ENCODE assay signal across 15 mouse cellular contexts in the genomic region with DNA sequence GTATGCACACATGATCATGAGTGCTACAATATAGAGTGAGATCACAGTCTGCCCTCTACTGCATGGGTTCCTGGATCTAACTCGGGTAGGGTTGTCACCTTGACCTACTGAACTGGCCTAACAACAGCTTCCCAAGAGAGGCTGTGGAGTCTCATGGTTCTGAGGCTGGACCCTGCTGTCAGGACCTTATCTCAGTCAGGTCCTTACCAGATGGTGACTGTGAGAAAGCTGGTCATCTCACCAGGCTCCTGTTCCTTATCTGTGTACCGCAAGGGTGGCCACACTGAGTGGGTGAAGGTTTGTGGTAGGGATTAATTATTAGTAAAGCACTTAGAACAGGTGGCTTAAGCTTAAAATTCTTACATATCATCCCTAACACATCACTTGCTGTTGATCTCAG. TPM values are rescaled to one million over a fixed set of nuclear protein-coding genes. Genes with fewer than 3 reads are reported as not detected.
DNase-seq lines count a peak whose midpoint lies in the region; ATAC-seq and TF ChIP-seq lines count a peak whose summit lies in the region.
"Had no signal": no experiment of that assay in that cellular context is flagged by ENCODE, and none has a peak within 500 bp of the region (broad histone marks: within the 10 kb centered on the region; RNA-seq: fewer than 3 reads in every experiment).

No protein-coding gene starts in this region.

- no peaks in the 10 kb centered on the region for H3K27me3 ChIP-seq in liver, embryonic 14.5 days (ENCODE audit: control insufficient read depth, insufficient read depth, low read length)
- H3K27me3 ChIP-seq in thymus, adult 2 months (ENCODE audit: control insufficient read depth, insufficient read depth, low read length) = no peaks in the 10 kb centered on the region
- H3K27me3 ChIP-seq: limb, embryonic 13.5 days had no signal

- H3K36me3 ChIP-seq in liver, embryonic 14.5 days (replicated peaks; ENCODE audit: control insufficient read depth, insufficient read depth, low read depth) = no peaks in the 10 kb centered on the region
- no peaks in the 10 kb centered on the region for H3K36me3 ChIP-seq in thymus, adult 2 months (ENCODE audit: control insufficient read depth, insufficient read depth, low read length)
- H3K36me3 ChIP-seq: limb, embryonic 13.5 days had no signal

- peak overlapping the region; percentile 78 for H3K4me2 ChIP-seq in liver, embryonic 14.5 days (ENCODE audit: low read depth)
- H3K4me2 ChIP-seq: limb, embryonic 13.5 days had no signal

- WGBS in liver, embryonic 14.5 days (ENCODE audit: insufficient replicate concordance) = 16% methylated on average over 2 of the region's 2 CpGs
- 96% methylated on average over 2 of the region's 2 CpGs for WGBS in thymus, adult 2 months

- TF ChIP-seq POLR2A in thymus, adult 2 months (IDR thresholded peaks at IDR 0.05; ENCODE audit: control insufficient read depth, extremely low read depth, insufficient read depth, low read length, poor library complexity) = no peak

- H3K4me3 ChIP-seq in liver, embryonic 14.5 days (ENCODE audit: insufficient read depth in 1 of 2, low read depth in 2 of 2, low read length in 2 of 2) = 0 out of 4 replicates have a peak overlapping the region, but pooled peaks of 1 of the 2 experiments have one; percentile 22
- no peak overlapping the region for H3K4me3 ChIP-seq in thymus, adult 2 months (ENCODE audit: control insufficient read depth, insufficient read depth, low read length)
- H3K4me3 ChIP-seq: limb, embryonic 13.5 days had no signal

- H3K27ac ChIP-seq in liver, embryonic 14.5 days = peak overlapping the region; percentile 98
- H3K27ac ChIP-seq in thymus, adult 2 months (ENCODE audit: control insufficient read depth, insufficient read depth, low read length) = no peak overlapping the region
- H3K27ac ChIP-seq: limb, embryonic 13.5 days had no signal

- TF ChIP-seq EP300 in liver, embryonic 14.5 days (IDR thresholded peaks at IDR 0.05; ENCODE audit: low read depth) = peak; percentile 98

- DNase-seq in heart, adult 11 months = peak; percentile 83
- no peak for DNase-seq in heart, postnatal 25 days (ENCODE audit: low spot score)
- peak; percentile 45 to 71 for DNase-seq in spleen, postnatal 36 days (ENCODE audit: low spot score in 2 of 2)
- no peak for DNase-seq in spleen, postnatal 14 days (ENCODE audit: low spot score in 2 of 2)
- peak; percentile 86 to 90 (median 86) for DNase-seq in liver, embryonic 14.5 days (ENCODE audit: low read depth in 3 of 3, low spot score in 3 of 3)
- DNase-seq in adrenal gland, adult (ENCODE audit: inconsistent age in 2 of 2, low spot score in 1 of 2) = no peak
- no peak for DNase-seq in cerebellum, adult 18-20 months
- DNase-seq in thymus, adult 2 months = no peak
- DNase-seq: adrenal gland, adult 2 months; cerebellum, postnatal 10 days; heart, adult 18-20 months; kidney, postnatal 36 days; lung, postnatal 4 days; midbrain, embryonic 14.5 days had no signal

- ATAC-seq in liver, embryonic 14.5 days (ENCODE audit: insufficient read depth) = peak; percentile 83

- no peaks in the 10 kb centered on the region for H3K9me3 ChIP-seq in liver, embryonic 14.5 days (ENCODE audit: control insufficient read depth, low read length)
- H3K9me3 ChIP-seq: limb, embryonic 13.5 days had no signal

- TF ChIP-seq CTCF in liver, embryonic 14.5 days (IDR thresholded peaks at IDR 0.05; ENCODE audit: low read depth) = no peak
- no peak for TF ChIP-seq CTCF in thymus, adult 2 months (IDR thresholded peaks at IDR 0.05; ENCODE audit: borderline replicate concordance, control insufficient read depth, extremely low read depth, insufficient read depth, low read length, poor library complexity)

- intact Hi-C loops in heart, postnatal 25 days (cut with DNase I) = loop anchor here (5.0 kb wide), 1 partner anchor 185 kb away; no protein-coding TSS in a partner anchor

- H3K4me1 ChIP-seq in liver, embryonic 14.5 days (replicated peaks; ENCODE audit: control insufficient read depth in 2 of 2, insufficient read depth in 2 of 2, low read length in 1 of 2) = peaks cover 92 to 93% of the 10 kb centered on the region in 2 experiments
- H3K4me1 ChIP-seq in thymus, adult 2 months (replicated peaks; ENCODE audit: control insufficient read depth, insufficient read depth, low read length) = peaks cover 24% of the 10 kb centered on the region
- H3K4me1 ChIP-seq: limb, embryonic 13.5 days had no signal

- H3K9ac ChIP-seq in liver, embryonic 14.5 days (replicated peaks) = peak overlapping the region; percentile 73
- H3K9ac ChIP-seq: limb, embryonic 13.5 days had no signal

RNA-seq across cellular contexts. Expression of a gene that starts 49.8 kb away (rescaled TPM):
- total RNA-seq in heart, postnatal 25 days (2021) = 10 to 100 TPM; 37.4 to 42.7 TPM
- polyA plus RNA-seq in liver, embryonic 14.5 days (2012; rRNA removed) = 5.6 and 7.0 TPM in 2 replicates
- polyA plus RNA-seq in liver, embryonic 14.5 days (2014; fragmentation: Nextera tagmentation; extraction: Ambion mirVana) = 17.1 and 19.2 TPM in 2 replicates
- 49.1 and 51.7 TPM in 2 replicates for polyA plus RNA-seq in thymus, adult 2 months (2012; rRNA removed)

Comparison
In these comparisons a context has a peak if more than half of its experiments do, and no peak if none do; other contexts are left out.
1. DNase-seq: peak in heart, adult 11 months (single experiment), spleen, postnatal 36 days (2 of 2) and liver, embryonic 14.5 days (3 of 3); none in heart, postnatal 25 days (single experiment), spleen, postnatal 14 days (0 of 2), adrenal gland, adult (0 of 2), cerebellum, adult 18-20 months (0 of 2) and thymus, adult 2 months (single experiment).